Mouse (Mus musculus): ENCODE results near the gene Abcb9. TPM values are rescaled to one million over a fixed set of nuclear protein-coding genes. Genes with fewer than 3 reads are reported as not detected.
A peak's percentile ranks its signal among the peaks of the same experiment; 100 is the strongest.

The Abcb9 gene
- total RNA-seq, 2 experiments from 2014 or later: 0.71 to 2.7 TPM

- ATAC-seq (replicated peaks; ENCODE audit: poor library complexity, severe bottlenecking): no peak
These were observed 79.2 kb downstream of the Abcb9 start for GRCm38 (mm10) chr5:124016291-124016821.

DNA sequence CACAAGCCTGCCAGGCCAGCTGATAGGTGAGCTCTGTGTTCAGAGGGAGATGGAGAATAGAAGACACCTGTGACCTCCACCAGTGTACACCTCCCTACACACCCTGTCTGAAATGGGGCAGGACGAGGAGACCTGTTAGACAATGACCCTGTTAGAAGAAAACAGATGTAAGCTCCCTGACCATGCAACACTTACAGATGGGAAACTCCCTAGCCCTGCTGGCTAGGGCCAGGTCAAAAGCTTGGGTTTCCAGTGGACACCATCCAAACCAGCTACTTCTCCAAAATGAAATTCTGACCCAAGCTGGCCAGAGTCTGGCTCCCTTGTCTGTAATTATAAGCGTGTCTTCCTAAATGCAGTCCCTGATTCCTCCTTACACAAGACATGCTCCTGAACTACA is 79.9 kb downstream of the Abcb9 start:
- no peak for ATAC-seq (replicated peaks; ENCODE audit: poor library complexity, severe bottlenecking)

GRCm38 (mm10) chr5:124014791-124015251 is 80.8 kb downstream of the Abcb9 start:
- peak; percentile 9 for ATAC-seq (replicated peaks; ENCODE audit: poor library complexity, severe bottlenecking)

GRCm38 (mm10) chr5:124014180-124014579 is 81.4 kb downstream of the Abcb9 start:
- ATAC-seq (replicated peaks; ENCODE audit: poor library complexity, severe bottlenecking): no peak

GRCm38 (mm10) chr5:124013747-124014146 is 81.9 kb downstream of the Abcb9 start:
- ATAC-seq (replicated peaks; ENCODE audit: poor library complexity, severe bottlenecking): no peak

DNA sequence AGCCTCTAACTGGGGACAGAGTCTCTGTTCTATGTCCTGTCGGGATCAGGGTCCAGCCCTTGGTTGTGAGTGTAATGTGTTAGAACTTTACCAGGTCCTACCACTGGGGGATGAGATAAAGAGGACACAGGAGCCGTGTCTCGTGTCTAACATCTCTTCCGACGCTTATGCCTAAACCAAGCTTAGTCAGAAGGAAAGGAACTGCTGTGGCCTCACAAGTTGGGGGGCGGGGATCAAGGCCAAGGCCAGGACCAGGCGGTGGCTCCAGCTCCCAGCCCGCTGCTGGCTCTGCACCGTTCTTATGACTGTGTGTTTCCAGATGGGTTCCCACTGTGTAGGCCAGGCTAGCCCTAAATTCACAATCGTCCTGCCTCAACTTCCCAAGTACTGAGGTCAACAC is 82.7 kb downstream of the Abcb9 start:
- ATAC-seq (replicated peaks; ENCODE audit: poor library complexity, severe bottlenecking): no peak

DNA sequence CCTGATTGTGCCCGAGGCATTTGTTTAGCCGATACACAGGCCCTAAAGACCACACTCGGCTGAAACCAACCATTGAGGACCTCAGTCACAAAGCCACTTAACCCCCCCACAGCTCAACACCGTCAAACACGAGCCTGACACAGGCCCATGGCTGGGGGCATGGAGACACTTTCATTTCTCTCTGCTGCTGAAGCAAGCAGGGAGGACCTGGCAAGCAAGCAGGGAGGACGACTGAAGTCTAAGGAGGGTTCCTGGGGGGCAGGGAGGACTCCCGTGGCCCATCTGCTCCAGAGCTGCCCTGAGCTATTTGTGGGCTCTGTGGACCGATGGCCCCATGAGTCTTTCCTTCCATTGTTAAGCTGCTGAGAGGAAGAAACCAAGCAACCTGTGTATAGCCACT is 83.7 kb downstream of the Abcb9 start:
- ATAC-seq (replicated peaks; ENCODE audit: poor library complexity, severe bottlenecking): peak; percentile 18; the same call in 1 of the 2 replicates

Other genes with a start within 250 kb of the Abcb9 start
- not detected in 2 replicates for gene Hcar2, start 230.3 kb downstream of the Abcb9 start, total RNA-seq (2014; fragmentation: Nextera tagmentation)
- gene Hcar2, start 230.3 kb downstream of the Abcb9 start, total RNA-seq (2017): 2.7 and 5.4 TPM in 2 replicates
- gene Hcar1, start 215.8 kb downstream of the Abcb9 start, total RNA-seq (2014; fragmentation: Nextera tagmentation): not detected in 2 replicates
- gene Hcar1, start 215.8 kb downstream of the Abcb9 start, total RNA-seq (2017): not detected in 2 replicates
- 67.5 and 72.9 TPM in 2 replicates for gene Denr, start 188.6 kb downstream of the Abcb9 start, total RNA-seq (2014; fragmentation: Nextera tagmentation)
- gene Denr, start 188.6 kb downstream of the Abcb9 start, total RNA-seq (2017): 76.4 and 100.0 TPM in 2 replicates
- not detected in 2 replicates for gene Gm43518, start 168.4 kb downstream of the Abcb9 start, total RNA-seq (2014; fragmentation: Nextera tagmentation)
- not detected in 2 replicates for gene Gm43518, start 168.4 kb downstream of the Abcb9 start, total RNA-seq (2017)
- 0.34 and 2.6 TPM in 2 replicates for gene Ccdc62, start 165.1 kb downstream of the Abcb9 start, total RNA-seq (2014; fragmentation: Nextera tagmentation)
- 0.10 and 5.3 TPM in 2 replicates for gene Ccdc62, start 165.1 kb downstream of the Abcb9 start, total RNA-seq (2017)
- 11.5 and 39.3 TPM in 2 replicates for gene Hip1r, start 122.2 kb downstream of the Abcb9 start, total RNA-seq (2014; fragmentation: Nextera tagmentation)
- 10.1 and 16.9 TPM in 2 replicates for gene Hip1r, start 122.2 kb downstream of the Abcb9 start, total RNA-seq (2017)
- gene Vps37b, start 63.5 kb downstream of the Abcb9 start, total RNA-seq (2014; fragmentation: Nextera tagmentation): 7.6 and 11.1 TPM in 2 replicates
- gene Vps37b, start 63.5 kb downstream of the Abcb9 start, total RNA-seq (2017): 9.5 and 11.6 TPM in 2 replicates
- 8.9 and 12.1 TPM in 2 replicates for gene Ogfod2, start 16.5 kb upstream of the Abcb9 start, total RNA-seq (2014; fragmentation: Nextera tagmentation)
- 14.9 and 18.6 TPM in 2 replicates for gene Ogfod2, start 16.5 kb upstream of the Abcb9 start, total RNA-seq (2017)
- gene Arl6ip4, start 20.3 kb upstream of the Abcb9 start, total RNA-seq (2014; fragmentation: Nextera tagmentation): 65.3 and 89.4 TPM in 2 replicates
- gene Arl6ip4, start 20.3 kb upstream of the Abcb9 start, total RNA-seq (2017): 89.7 and 99.8 TPM in 2 replicates
- 8.8 and 10.4 TPM in 2 replicates for gene Pitpnm2, start 154.0 kb upstream of the Abcb9 start, total RNA-seq (2014; fragmentation: Nextera tagmentation)
- gene Pitpnm2, start 154.0 kb upstream of the Abcb9 start, total RNA-seq (2017): 3.1 and 4.1 TPM in 2 replicates
- 15.9 and 20.8 TPM in 2 replicates for gene Mphosph9, start 232.2 kb upstream of the Abcb9 start, total RNA-seq (2014; fragmentation: Nextera tagmentation)
- gene Mphosph9, start 232.2 kb upstream of the Abcb9 start, total RNA-seq (2017): 20.0 and 20.4 TPM in 2 replicates
- 11.3 and 15.5 TPM in 2 replicates for gene 2810006K23Rik, start 232.3 kb upstream of the Abcb9 start, total RNA-seq (2014; fragmentation: Nextera tagmentation)
- gene 2810006K23Rik, start 232.3 kb upstream of the Abcb9 start, total RNA-seq (2017): 16.8 and 21.7 TPM in 2 replicates

Measured in granulocyte monocyte progenitor cell, adult 5-6 weeks (primary cell).